Mouse (Mus musculus) heart, adult 2 months (tissue): ENCODE data around the gene Ntan1.

Source experiments
- CTCF ChIP-seq: fragments of 200-600 bp; IDR thresholded peaks from 2 replicates; pipeline ENCODE4 v1.8.1; 2022; ENCODE audit warnings: antibody characterized with exemption, mild to moderate bottlenecking, moderate library complexity
- EP300 ChIP-seq: fragments of 200-500 bp; IDR thresholded peaks from 2 replicates; pipeline ENCODE4 v1.6.1; 2011; ENCODE audit warnings: low read depth, low read length, control low read depth; ENCODE audit not compliant: insufficient read depth
- POLR2A ChIP-seq: fragments of 200-500 bp; IDR thresholded peaks from 2 replicates; pipeline ENCODE4 v1.6.1; 2011; ENCODE audit warnings: mild to moderate bottlenecking, low read depth, low read length, control low read depth; ENCODE audit not compliant: insufficient read depth

DNA sequence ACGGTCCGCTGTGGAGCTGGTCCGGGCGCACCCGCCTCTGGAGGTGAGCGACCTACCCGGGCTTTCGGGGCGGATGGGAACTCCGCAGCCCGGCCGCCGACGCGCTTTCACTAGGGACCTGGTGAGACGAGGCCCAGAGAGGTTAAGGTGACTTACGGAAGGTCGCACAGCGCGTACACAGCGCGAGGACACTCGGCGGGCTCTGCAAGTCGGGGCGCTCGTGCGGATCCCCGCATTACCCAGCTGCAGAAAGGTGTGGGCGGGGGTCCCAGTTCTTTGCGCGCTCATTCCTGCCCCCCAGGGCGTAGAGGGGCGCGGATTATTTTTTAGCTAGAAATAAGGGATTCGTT is 724 bp downstream of the Ntan1 start:
- TF ChIP-seq CTCF (no peak), POLR2A (no peak), EP300 (no peak)
